Mouse (Mus musculus) fat pad, adult 2 months (tissue): ENCODE data around the gene Stk25.

Experiments used
- DNase-seq: peaks from one replicate; pipeline ENCODE4 v3.0.0-alpha.2; 2011; ENCODE audit warnings: low read depth, low spot score; ENCODE audit errors: extremely low read depth

The Stk25 gene

DNA sequence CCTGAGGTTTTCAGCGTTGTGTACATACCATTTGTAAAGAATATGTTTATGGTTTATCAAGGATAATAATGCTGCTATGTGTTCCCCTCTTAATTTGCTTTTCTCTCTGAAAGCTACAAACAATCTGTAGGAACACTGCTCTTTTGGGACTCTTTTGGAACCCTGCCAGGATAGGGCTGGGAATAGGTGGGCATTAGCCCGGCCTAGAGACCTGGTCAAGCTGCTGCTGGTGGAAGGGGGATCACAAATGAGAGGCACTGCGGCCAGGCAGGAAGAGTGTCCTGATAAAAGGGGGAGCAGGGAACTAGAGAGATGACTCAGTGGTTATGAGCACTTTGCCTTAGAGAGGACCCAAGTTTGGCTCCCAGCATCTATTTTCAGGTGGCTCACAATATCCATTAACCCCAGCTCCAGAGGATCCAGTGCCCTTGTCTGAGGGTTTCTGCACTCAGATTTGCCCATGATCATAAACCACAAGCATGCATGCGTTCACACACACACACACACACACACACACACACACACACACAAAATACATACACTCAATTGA is 49.7 kb downstream of the Stk25 start:
- DNase-seq = no peak

DNA sequence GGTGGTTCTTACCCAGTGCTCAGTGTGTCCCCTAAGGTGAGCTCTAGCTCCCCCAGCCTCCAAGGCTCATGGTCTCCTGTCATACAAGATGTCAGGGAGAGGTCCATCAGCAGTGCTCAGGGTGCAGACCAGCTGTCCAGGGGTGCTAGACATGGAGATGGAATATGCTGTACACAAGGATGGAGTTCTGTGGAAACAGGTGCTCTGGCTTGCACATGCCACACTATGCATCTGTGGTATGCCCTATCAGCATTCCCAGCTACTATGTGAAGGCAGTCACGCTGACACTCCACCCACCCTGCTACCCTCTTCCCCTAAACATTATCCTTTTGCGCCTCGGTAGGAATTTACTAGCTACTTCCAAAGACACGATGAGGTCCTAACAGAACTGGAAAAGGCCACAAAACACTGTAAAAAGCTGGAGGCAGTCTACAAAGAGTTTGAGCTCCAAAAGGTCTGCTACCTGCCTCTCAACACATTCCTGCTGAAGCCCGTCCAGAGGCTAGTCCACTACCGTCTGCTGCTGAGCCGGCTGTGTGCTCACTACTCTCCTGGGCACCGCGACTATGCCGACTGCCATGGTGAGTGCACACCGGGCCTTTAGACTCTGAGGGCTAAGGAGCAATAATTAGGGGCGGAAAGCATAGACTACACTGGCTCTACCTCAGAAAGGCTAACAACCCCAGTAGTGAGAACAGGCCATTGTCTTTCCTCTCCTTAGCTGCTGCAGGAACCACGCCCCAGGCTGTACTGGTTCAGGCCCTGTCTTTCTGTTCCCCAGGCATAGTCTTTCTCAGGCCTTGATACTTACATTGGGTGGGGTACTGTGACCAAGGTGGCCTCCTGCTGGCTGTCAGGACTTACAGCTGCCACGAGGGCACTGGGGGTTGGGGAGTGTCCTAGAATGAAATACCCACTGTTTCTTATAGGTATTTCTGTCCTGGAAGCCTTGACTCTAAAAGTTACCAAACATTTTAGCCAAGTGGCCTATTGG is 51.1 kb downstream of the Stk25 start:
- DNase-seq = no peak

DNA sequence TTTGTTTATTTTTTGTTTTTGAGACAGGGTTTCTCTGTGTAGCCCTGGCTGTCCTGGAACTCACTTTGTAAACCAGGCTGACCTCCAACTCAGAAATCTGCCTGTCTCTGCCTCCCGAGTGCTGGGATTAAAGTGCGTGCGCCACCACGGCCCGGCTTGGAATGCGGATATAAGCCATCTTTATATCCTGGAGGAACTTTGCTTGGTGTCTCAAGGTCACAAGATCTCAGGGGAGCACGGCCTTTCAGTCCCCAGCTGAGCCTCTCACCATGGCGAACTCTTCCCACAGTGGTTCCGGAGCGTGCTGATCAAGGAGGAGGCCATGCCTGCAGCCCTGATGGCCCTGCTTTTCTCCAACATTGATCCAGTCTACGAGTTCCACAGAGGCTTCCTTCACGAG is 54.5 kb downstream of the Stk25 start:
- no peak for DNase-seq

GRCm38 (mm10) chr1:93602911-93603310 is 55.5 kb downstream of the Stk25 start:
- no peak for DNase-seq

- no peak for DNase-seq
Measured at GRCm38 (mm10) chr1:93595916-93596315, 62.5 kb downstream of the Stk25 start.

- no peak for DNase-seq
Measured at GRCm38 (mm10) chr1:93593960-93594359, 64.5 kb downstream of the Stk25 start.

DNA sequence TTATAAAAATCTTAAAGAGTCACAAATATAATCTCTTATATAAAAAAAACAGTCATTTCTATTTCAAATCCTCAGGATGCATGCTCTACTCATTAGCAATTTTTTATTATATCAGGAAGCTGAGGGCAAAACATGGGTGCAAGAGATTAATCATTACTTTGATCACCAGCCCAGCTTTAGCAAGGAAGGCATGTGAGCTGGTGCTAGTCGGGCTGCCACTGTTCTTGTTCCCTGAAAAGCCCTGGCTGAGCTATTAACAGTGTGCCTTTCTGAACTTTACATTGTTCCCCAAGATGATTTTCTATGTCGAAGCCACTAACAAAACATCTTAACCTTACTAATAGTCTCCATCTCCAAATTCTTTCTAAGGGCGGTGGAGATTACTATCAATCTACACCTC is 70.1 kb downstream of the Stk25 start:
- DNase-seq = no peak

DNA sequence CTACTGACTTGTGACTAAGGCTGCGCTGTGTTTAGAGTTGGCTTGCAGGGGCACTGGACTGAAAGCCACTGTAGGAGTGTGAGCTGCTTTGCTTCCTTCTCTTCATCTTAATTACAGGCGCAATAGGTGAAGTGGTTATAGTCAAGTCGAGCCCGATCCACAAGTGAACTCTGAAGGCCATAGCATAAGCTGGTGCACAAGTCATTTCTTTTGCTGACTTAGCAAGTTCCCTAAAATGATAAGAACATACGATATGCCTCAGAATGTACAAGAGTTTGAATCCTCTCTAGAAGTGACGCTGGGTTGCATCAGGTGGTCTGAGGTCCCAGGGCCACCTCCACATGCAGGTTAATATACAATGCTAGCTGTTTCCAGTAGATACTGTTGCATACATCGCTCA is 76.9 kb downstream of the Stk25 start:
- DNase-seq = no peak

DNA sequence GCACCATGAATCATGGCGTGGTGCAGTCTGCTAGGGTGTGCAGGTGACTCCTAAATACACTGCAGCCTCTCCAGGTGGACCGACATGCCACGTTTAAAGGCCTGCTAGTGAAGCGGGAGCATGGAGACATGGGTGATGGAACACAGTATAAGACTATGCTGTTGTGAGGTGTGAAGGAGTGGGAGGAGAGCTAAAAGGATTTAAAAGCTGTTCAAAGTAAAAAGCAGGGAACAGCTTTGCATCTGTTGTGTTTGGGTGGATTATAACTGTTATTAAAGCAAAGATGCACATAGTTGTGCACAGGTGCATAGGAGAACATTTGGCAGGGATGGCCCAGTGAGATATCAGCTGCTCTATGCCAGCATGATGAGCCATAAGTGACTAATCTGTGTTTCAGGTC is 80.6 kb downstream of the Stk25 start:
- no peak for DNase-seq

DNA sequence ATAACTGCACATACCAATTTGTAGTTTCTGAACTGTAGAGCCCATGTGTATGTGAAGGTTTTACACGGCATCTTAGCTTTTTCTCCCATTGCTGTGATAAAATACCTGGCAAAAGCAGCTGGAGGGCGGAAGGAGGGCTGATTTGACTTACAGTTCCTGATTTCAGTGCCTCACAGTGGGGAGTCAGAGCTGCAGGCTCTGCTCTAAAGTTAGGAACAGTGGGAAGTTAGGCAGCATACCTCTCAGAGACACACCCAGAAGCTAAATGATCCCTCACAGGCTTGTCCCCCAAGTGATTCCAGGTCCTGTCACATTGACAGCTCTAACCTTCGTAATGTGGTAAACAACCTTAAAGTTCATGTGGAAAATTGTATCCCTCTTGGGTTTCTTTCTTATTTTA is 81.4 kb downstream of the Stk25 start:
- no peak for DNase-seq
